Mouse (Mus musculus): ENCODE measurements at regions not wholly inside any gene's neighbourhood (a gene's known extent, or its start where the extent isn't known, plus 50 kb on each side); places are given as distances from the start of the nearest gene placed in this dataset.

DNA sequence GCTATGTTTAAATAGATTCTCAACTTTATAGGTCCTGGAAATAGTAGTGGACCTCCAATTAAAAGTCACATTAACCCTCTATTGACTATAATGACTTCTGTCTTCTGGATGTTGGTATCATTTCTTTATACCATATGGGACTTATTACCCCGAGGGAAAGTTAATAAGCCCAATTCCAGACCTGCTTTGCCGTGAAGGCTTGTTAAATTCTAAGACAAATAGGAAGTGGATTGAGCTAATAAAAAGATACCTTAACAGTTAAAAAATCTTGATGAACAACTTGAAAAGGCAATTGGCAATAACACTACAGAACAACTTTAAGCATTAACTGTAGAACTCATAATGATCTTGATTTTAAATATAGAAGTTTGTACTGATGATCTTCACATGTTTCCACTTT lies 309.0 kb downstream of the Hace1 start:
- TF ChIP-seq POLR2A (IDR thresholded peaks at IDR 0.05; ENCODE audit: low read depth, low read length): no peak
- TF ChIP-seq CTCF (IDR thresholded peaks at IDR 0.05; ENCODE audit: borderline replicate concordance, insufficient read depth, low read length): no peak
